Mouse (Mus musculus) liver, adult 10 weeks (tissue): Measurements from ENCODE around the gene Tmem138. TPM values are rescaled to one million over a fixed set of nuclear protein-coding genes. Genes with fewer than 3 reads are reported as not detected.

Source experiments
- polyA plus RNA-seq: library from polyadenylated mRNA; stranded (reverse); fragments of 350-450 nt; fragmentation: Illumina TruSeq; extraction: RNeasy Lipid Tissue Mini Kit (QIAGEN cat#74804); gene quantifications from one replicate; pipeline ENCODE4 v1.2.3, GENCODE M21; 2014; ENCODE audit warnings: low read depth, low replicate concordance

Tmem138 gene
- polyA plus RNA-seq, result 2.8 TPM

GRCm38 (mm10) chr19:10576690-10577561 is at the start of gene Tmem138, which contains the start of gene Cyb561a3:
Gene Tmem138 (minus strand): TSS chr19:10577362.
Gene Cyb561a3 (plus strand): TSS chr19:10577172.

GRCm38 (mm10) chr19:10605293-10605900 is 28.2 kb upstream of the Tmem138 start, which contains the start of the genes Ddb1 and Tkfc:
Gene Ddb1 (plus strand): TSS chr19:10605327.
Gene Tkfc (minus strand): TSS chr19:10605654.

GRCm38 (mm10) chr19:10555624-10556510 is 21.3 kb downstream of the Tmem138 start, which contains the start of gene Tmem216:
Gene Tmem216 (minus strand): TSS chr19:10556238.

GRCm38 (mm10) chr19:10525910-10526309 is 51.3 kb downstream of the Tmem138 start, which contains the start of gene Sdhaf2:
Gene Sdhaf2 (minus strand): TSS chr19:10526142.

GRCm38 (mm10) chr19:10525106-10525901 is 51.9 kb downstream of the Tmem138 start, which contains the start of gene Cpsf7:
Gene Cpsf7 (plus strand): TSS chr19:10525266.

Other genes starting within 250 kb of the Tmem138 start
- gene Syt7, start 188.3 kb downstream of the Tmem138 start, polyA plus RNA-seq, result 0.29 TPM
- gene Lrrc10b, start 119.9 kb downstream of the Tmem138 start, polyA plus RNA-seq, result not detected
- gene Ppp1r32, start 94.4 kb downstream of the Tmem138 start, polyA plus RNA-seq, result not detected
- 28.6 TPM for gene Cpsf7, start 52.1 kb downstream of the Tmem138 start, polyA plus RNA-seq
- gene Sdhaf2, start 51.2 kb downstream of the Tmem138 start, polyA plus RNA-seq, result 49.8 TPM
- 3.0 TPM for gene Tmem216, start 21.1 kb downstream of the Tmem138 start, polyA plus RNA-seq
- gene Cyb561a3, start 190 bp downstream of the Tmem138 start, polyA plus RNA-seq, result 3.5 TPM
- 37.0 TPM for gene Ddb1, start 28.0 kb upstream of the Tmem138 start, polyA plus RNA-seq
- 18.9 TPM for gene Tkfc, start 28.3 kb upstream of the Tmem138 start, polyA plus RNA-seq
- gene Vwce, start 56.9 kb upstream of the Tmem138 start, polyA plus RNA-seq, result 4.2 TPM
- not detected for gene Pga5, start 100.7 kb upstream of the Tmem138 start, polyA plus RNA-seq
- gene Vps37c, start 111.4 kb upstream of the Tmem138 start, polyA plus RNA-seq, result 1.7 TPM
- not detected for gene Cd5, start 161.6 kb upstream of the Tmem138 start, polyA plus RNA-seq